Comparison of ENCODE assay signal across 8 mouse cellular contexts in genomic region chr15:83602372-83603045, GRCm38 (mm10). TPM values are rescaled to one million over a fixed set of nuclear protein-coding genes. Genes with fewer than 3 reads are reported as not detected.
DNase-seq lines count a peak whose midpoint lies in the region; ATAC-seq lines count a peak whose summit lies in the region.

No protein-coding gene starts in this region.

- no peaks in the 10 kb centered on the region for H3K9me3 ChIP-seq in megakaryocyte, embryonic 14.5 days

- peak overlapping the region; percentile 82 for H3K4me3 ChIP-seq in megakaryocyte, embryonic 14.5 days (replicated peaks)

- DNase-seq in A20 (ENCODE audit: low read depth, low spot score) (peak; percentile 78), MN1 (ENCODE audit: low spot score) (peak; percentile 62)
- no peak for DNase-seq in cerebellum, adult 9-10 months
- DNase-seq in retina, postnatal 1 day = no peak
- DNase-seq in left cerebral cortex, postnatal 4 days = no peak
- no peak for DNase-seq in embryo, embryonic 11 days

- peaks cover 75% of the 10 kb centered on the region for H3K4me1 ChIP-seq in megakaryocyte, embryonic 14.5 days

- peaks cover 8% of the 10 kb centered on the region for H3K27me3 ChIP-seq in megakaryocyte, embryonic 14.5 days (replicated peaks)

- intact Hi-C loops in left cerebral cortex, postnatal 4 days (cut with DNase I) = no loop called here

- peak; percentile 92 for ATAC-seq in inflammation-experienced regulatory T-cells, adult 6 months

- no peaks in the 10 kb centered on the region for H3K36me3 ChIP-seq in megakaryocyte, embryonic 14.5 days (replicated peaks; ENCODE audit: low read length)

RNA-seq across cellular contexts. Expression of gene Ttll12, which starts 7.6 kb away (rescaled TPM):
- 10 to 100 TPM; 11.0 to 17.4 (median 13.2) TPM for polyA plus RNA-seq in inflammation-experienced regulatory T-cells, adult 6 months (2017; shearing (Covaris generic))
- polyA plus RNA-seq in megakaryocyte, embryonic 14.5 days (2012; ENCODE audit: insufficient read depth, low replicate concordance) = 36.8 and 55.0 TPM in 2 replicates
- 10 to 100 TPM; 28.4 to 30.8 TPM for total RNA-seq in left cerebral cortex, postnatal 4 days (2021)

RNA-seq across cellular contexts. Expression of gene Mcat, which starts 38.9 kb away (rescaled TPM):
- polyA plus RNA-seq in inflammation-experienced regulatory T-cells, adult 6 months (2017; shearing (Covaris generic)) = 1 to 10 TPM; 3.0 to 5.2 (median 4.1) TPM
- 15.3 and 15.9 TPM in 2 replicates for polyA plus RNA-seq in megakaryocyte, embryonic 14.5 days (2012; ENCODE audit: insufficient read depth, low replicate concordance)
- total RNA-seq in left cerebral cortex, postnatal 4 days (2021) = 10 to 100 TPM; 31.1 to 34.7 TPM

RNA-seq across cellular contexts. Expression of gene Tspo, which starts 39.1 kb away (rescaled TPM):
- 100 to 1,000 TPM; 311 to 463 (median 342) TPM for polyA plus RNA-seq in inflammation-experienced regulatory T-cells, adult 6 months (2017; shearing (Covaris generic))
- polyA plus RNA-seq in megakaryocyte, embryonic 14.5 days (2012; ENCODE audit: insufficient read depth, low replicate concordance) = 531 TPM in 2 replicates
- total RNA-seq in left cerebral cortex, postnatal 4 days (2021) = 1 to 10 TPM; 2.9 to 3.8 TPM

Comparison
In these comparisons a context has a peak if more than half of its experiments do, and no peak if none do; other contexts are left out.
1. DNase-seq: peak in A20 (single experiment) and MN1 (single experiment); none in cerebellum, adult 9-10 months (single experiment), retina, postnatal 1 day (single experiment), left cerebral cortex, postnatal 4 days (single experiment) and embryo, embryonic 11 days (single experiment).